Mouse (Mus musculus) ES-E14 (cell line): Measurements from ENCODE around the gene E130309D02Rik. TPM values are rescaled to one million over a fixed set of nuclear protein-coding genes. Genes with fewer than 3 reads are reported as not detected.

Source experiments
- DNase-seq: peaks from one replicate; pipeline ENCODE4 v3.0.0-alpha.2; 2013; ENCODE audit warnings: low read depth, low spot score
- H3K27ac ChIP-seq: 2 replicates; pipeline ENCODE4 v1.5.1; 2012; ENCODE audit warnings: low read depth, mild to moderate bottlenecking, low read length, moderate library complexity, mixed read lengths; ENCODE audit not compliant: poor library complexity, insufficient read depth, severe bottlenecking
- H3K36me3 ChIP-seq: 2 replicates; pipeline ENCODE4 v1.6.1; 2012; ENCODE audit warnings: mild to moderate bottlenecking, low read length, moderate library complexity, mixed read lengths; ENCODE audit not compliant: control insufficient read depth, poor library complexity, insufficient read depth, severe bottlenecking
- H3K4me1 ChIP-seq, 2 experiments: fragments of 150-350 bp in 1 of 2; sonication (generic) in 1 of 2; 2 replicates each; pipeline ENCODE4 v1.6.1; 2012; ENCODE audit warnings: low read length in 2 of 2, mild to moderate bottlenecking in 1 of 2, mixed read lengths in 1 of 2; ENCODE audit not compliant: control insufficient read depth in 2 of 2, insufficient read depth in 2 of 2, poor library complexity in 1 of 2
- H3K4me3 ChIP-seq, 2 experiments: fragments of 150-350 bp in 1 of 2; sonication (generic) in 1 of 2; 2 replicates each; pipeline ENCODE4 v1.5.1; 2012; ENCODE audit warnings: low read length in 2 of 2, low read depth in 1 of 2, mild to moderate bottlenecking in 1 of 2, mixed read lengths in 1 of 2; ENCODE audit not compliant: insufficient read depth in 1 of 2, poor library complexity in 1 of 2, severe bottlenecking in 1 of 2
- H3K9ac ChIP-seq: 2 replicates; pipeline ENCODE4 v1.6.1; 2012; ENCODE audit warnings: low read depth, mild to moderate bottlenecking, low read length, mixed read lengths; ENCODE audit not compliant: poor library complexity, insufficient read depth, severe bottlenecking
- H3K9me3 ChIP-seq: fragments of 150-350 bp; sonication (generic); 2 replicates; pipeline ENCODE4 v1.6.1; 2012; ENCODE audit warnings: low read depth, mild to moderate bottlenecking, low read length; ENCODE audit not compliant: control insufficient read depth, insufficient read depth
- CHD2 ChIP-seq: IDR thresholded peaks from 2 replicates; pipeline ENCODE4 v1.6.1; 2014; ENCODE audit warnings: mild to moderate bottlenecking, low read depth, low read length, inconsistent platforms
- HCFC1 ChIP-seq: IDR thresholded peaks from 2 replicates; pipeline ENCODE4 v1.6.1; 2012; ENCODE audit warnings: low read length, inconsistent platforms, borderline replicate concordance; ENCODE audit not compliant: insufficient read depth
- MAFK ChIP-seq: IDR thresholded peaks from 2 replicates; pipeline ENCODE4 v1.6.1; 2014; ENCODE audit warnings: mild to moderate bottlenecking, low read depth, low read length, inconsistent platforms; ENCODE audit not compliant: insufficient read depth
- ZC3H11A ChIP-seq: IDR thresholded peaks from 2 replicates; pipeline ENCODE4 v1.6.1; 2012; ENCODE audit warnings: low read depth, mild to moderate bottlenecking, inconsistent platforms, low read length, borderline replicate concordance
- ZNF384 ChIP-seq: IDR thresholded peaks from 2 replicates; pipeline ENCODE4 v1.6.1; 2012; ENCODE audit warnings: low read depth, low read length, inconsistent platforms
- in situ Hi-C, 2 experiments: fragments of 600-800 bp; cut with MboI; formaldehyde crosslinking; loops; one replicate each; pipeline ENCODE4 v1.15.1; 2025; ENCODE audit warnings: low sequenced_read_pairs in 2 of 2, inconsistent platforms in 1 of 2; ENCODE audit not compliant: unreplicated experiment in 2 of 2
- total RNA-seq: library from RNA; depleted of rRNA; stranded (reverse); fragments of 300-350 nt; gene quantifications from 2 replicates; pipeline ENCODE4 v1.2.3, GENCODE M21; 2012; rRNA removed

Gene E130309D02Rik
- total RNA-seq, 1 experiment = 17.9 TPM

DNA sequence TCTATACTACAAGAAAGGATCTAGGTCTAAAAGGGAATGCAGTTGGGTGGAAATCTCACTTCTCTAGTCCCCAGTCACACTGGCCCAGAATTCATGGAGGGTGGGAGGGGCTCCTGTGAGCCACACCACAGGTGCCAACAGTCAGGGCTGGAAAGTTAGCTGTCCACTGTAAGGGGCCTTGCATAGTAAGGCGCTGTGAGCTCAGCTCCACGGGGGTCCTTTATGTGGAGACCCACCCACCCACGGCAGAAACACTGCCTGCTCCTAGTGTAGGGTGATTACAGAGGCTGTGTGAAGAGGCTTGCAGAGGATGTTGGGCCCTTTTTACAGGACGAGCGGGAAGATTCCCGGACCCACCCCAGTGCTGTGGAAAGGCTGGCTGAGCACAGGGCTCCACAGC is 63.1 kb downstream of the E130309D02Rik start:
- no peak for DNase-seq
- Histone ChIP-seq H3K36me3 (peaks cover 7% of the 10 kb centered on the region; the same call in 1 of the 2 replicates), H3K27ac (no peak overlapping the region), H3K4me1 (no peaks in the 10 kb centered on the region), H3K4me3 (no peak overlapping the region), H3K9me3 (no peaks in the 10 kb centered on the region), H3K9ac (no peak overlapping the region)
- in situ Hi-C loops = no loop called here
- TF ChIP-seq HCFC1 (no peak), ZNF384 (no peak), CHD2 (no peak), MAFK (no peak), ZC3H11A (no peak)

Other genes with a start within 250 kb of the E130309D02Rik start
- gene Rnf216, start 202.4 kb downstream of the E130309D02Rik start, total RNA-seq = 17.7 and 23.8 TPM in 2 replicates
- gene Olfr718-ps1, start 167.8 kb downstream of the E130309D02Rik start, total RNA-seq = 0.05 and 0.36 TPM in 2 replicates
- gene Rbak, start 134.6 kb downstream of the E130309D02Rik start, total RNA-seq = 11.2 and 11.5 TPM in 2 replicates
- 0.45 and 0.48 TPM in 2 replicates for gene Spdye4b, start 134.3 kb downstream of the E130309D02Rik start, total RNA-seq
- not detected in 2 replicates for gene Spdye4a, start 88.5 kb downstream of the E130309D02Rik start, total RNA-seq
- gene Zfp12, start 80.2 kb downstream of the E130309D02Rik start, total RNA-seq = 8.6 and 9.4 TPM in 2 replicates
- gene Zfp316, start 45.3 kb downstream of the E130309D02Rik start, total RNA-seq = 1.6 and 2.7 TPM in 2 replicates
- 0.67 and 0.69 TPM in 2 replicates for gene Zfp853, start 21.7 kb downstream of the E130309D02Rik start, total RNA-seq
- gene Zdhhc4, start 13.9 kb upstream of the E130309D02Rik start, total RNA-seq = 27.7 and 29.3 TPM in 2 replicates
- 0.16 and 0.58 TPM in 2 replicates for gene Grid2ip, start 42.0 kb upstream of the E130309D02Rik start, total RNA-seq
- gene Kdelr2, start 88.5 kb upstream of the E130309D02Rik start, total RNA-seq = 172 and 184 TPM in 2 replicates
- gene Daglb, start 149.2 kb upstream of the E130309D02Rik start, total RNA-seq = 9.5 and 11.5 TPM in 2 replicates
- gene Rac1, start 212.7 kb upstream of the E130309D02Rik start, total RNA-seq = 90.3 and 122 TPM in 2 replicates